Mouse (Mus musculus) frontal cortex, postnatal 14 days (tissue): ENCODE results near the gene Susd6.

ENCODE experiments used
- DNase-seq, 2 experiments: peaks; one replicate each; pipeline ENCODE4 v3.0.0; 2022; ENCODE audit warnings: low spot score in 2 of 2

The Susd6 gene

DNA sequence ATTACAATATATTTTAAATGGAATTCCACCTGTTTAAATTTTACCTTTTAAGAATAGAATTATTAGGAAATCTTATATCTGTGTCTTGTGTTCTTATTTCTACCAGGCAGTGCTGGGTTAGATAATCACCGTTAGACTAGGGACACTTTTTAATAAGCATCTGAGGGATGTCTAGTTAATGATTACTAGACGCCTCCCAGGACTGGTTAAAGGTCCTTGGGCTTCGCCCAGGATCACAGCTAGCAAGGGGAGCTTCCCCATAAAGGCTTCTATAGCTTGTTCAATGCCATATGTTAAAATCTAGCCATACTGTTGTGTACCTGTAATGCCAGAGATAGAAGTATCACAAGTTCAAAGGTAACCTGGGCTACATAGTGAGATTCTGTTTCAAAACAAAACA lies 138.6 kb downstream of the Susd6 start:
- DNase-seq = no peak

DNA sequence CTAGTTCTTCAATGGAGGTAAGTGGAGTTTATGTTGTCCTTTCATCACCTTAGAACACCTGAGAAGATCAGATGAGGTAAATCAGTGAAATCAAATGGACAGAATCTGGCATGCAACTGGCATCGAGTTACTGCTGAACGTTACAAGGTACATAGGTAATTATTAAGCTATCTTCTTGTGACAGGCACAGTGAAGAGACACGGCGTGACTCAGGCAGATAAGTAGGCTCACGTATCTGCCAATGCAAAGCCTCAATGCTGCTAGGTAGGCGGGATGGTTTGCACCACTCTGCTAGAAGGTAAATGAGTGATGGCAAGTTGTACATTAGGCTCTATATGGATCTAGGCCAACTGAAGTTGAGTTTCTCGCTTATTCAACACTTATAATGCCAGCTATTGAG lies 139.8 kb downstream of the Susd6 start:
- DNase-seq = no peak
